Mouse (Mus musculus) bone marrow, adult 2 months (tissue): ENCODE measurements around the gene Nkrf.

Experiments
- CTCF ChIP-seq: fragments of 200-500 bp; IDR thresholded peaks from 2 replicates; pipeline ENCODE4 v1.5.1; 2011; ENCODE audit warnings: low read length, control low read depth; ENCODE audit not compliant: control insufficient read depth, insufficient read depth
- POLR2A ChIP-seq: fragments of 200-500 bp; IDR thresholded peaks from 2 replicates; pipeline ENCODE4 v1.6.1; 2011; ENCODE audit warnings: low read depth, mild to moderate bottlenecking, control low read depth, low read length, borderline replicate concordance; ENCODE audit not compliant: control insufficient read depth

GRCm38 (mm10) chrX:36847152-36847551, 55.5 kb downstream of the Nkrf start:
- TF ChIP-seq CTCF = no peak
- no peak for TF ChIP-seq POLR2A
